Mouse (Mus musculus) limb, embryonic 10.5 days (tissue): ENCODE results near the gene Tex30. TPM values are rescaled to one million over a fixed set of nuclear protein-coding genes. Genes with fewer than 3 reads are reported as not detected.
A peak's percentile ranks its signal among the peaks of the same experiment; 100 is the strongest.

Experiments
- DNase-seq: peaks from one replicate; pipeline ENCODE4 v3.0.0-alpha.2; 2017; ENCODE audit warnings: low spot score
- H3K27ac ChIP-seq: fragments of 300-500 bp; sonication (generic); 2 replicates; pipeline ENCODE4 v1.5.1; 2016; ENCODE audit warnings: mild to moderate bottlenecking
- H3K27me3 ChIP-seq: fragments of 300-500 bp; sonication (generic); 2 replicates; pipeline ENCODE4 v1.6.1; 2016; ENCODE audit warnings: low read depth, mild to moderate bottlenecking; ENCODE audit not compliant: poor library complexity, severe bottlenecking
- H3K36me3 ChIP-seq: fragments of 300-500 bp; sonication (generic); 2 replicates; pipeline ENCODE4 v1.6.1; 2016; ENCODE audit warnings: mild to moderate bottlenecking, moderate library complexity
- H3K4me1 ChIP-seq: fragments of 300-500 bp; sonication (generic); 2 replicates; pipeline ENCODE4 v1.6.1; 2016
- H3K4me3 ChIP-seq: fragments of 300-500 bp; sonication (generic); 2 replicates; pipeline ENCODE4 v1.5.1; 2016; ENCODE audit warnings: mild to moderate bottlenecking, moderate library complexity
- H3K9me3 ChIP-seq: fragments of 300-500 bp; sonication (generic); replicated peaks from 2 replicates; pipeline ENCODE4 v1.6.1; 2016; ENCODE audit warnings: mild to moderate bottlenecking
- WGBS: fragments of 180-500 bp; shearing (Covaris S2); methylation state at CpG from one replicate; pipeline ENCODE4 v1.1.7; 2016; 5-methylcytosine and 5-hydroxymethylcytosine counted together
- polyA plus RNA-seq: library from polyadenylated mRNA; unstranded; fragments of >200 nt; fragmentation: Nextera tagmentation; extraction: Ambion mirVana; gene quantifications from 2 replicates; pipeline ENCODE4 v1.2.1, GENCODE M21; 2016

The Tex30 gene
- 92.5 and 111 TPM in 2 replicates for polyA plus RNA-seq

DNA sequence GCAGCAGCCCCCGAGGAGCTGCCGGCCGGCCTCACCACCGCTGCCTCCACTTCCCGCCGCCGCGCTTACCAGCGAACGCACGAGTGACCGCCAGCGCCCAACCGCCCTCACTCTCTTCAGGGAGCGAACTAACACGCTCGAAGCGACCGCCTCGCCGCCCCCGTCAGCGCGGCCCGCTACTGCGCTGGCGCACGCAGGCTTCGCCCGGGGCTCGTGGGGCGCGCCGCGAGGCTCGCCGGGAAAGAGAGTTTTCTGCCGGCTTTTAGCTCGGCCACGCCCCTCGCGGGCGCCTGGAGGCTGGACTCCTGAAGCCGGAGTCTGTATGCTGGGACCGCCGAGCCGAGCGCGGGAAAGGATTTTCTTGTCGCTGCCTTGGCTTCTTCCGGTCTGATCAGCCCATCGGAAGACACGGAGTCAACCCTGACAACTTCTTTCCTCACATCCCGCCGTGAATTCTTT lies at the start of gene Tex30:
Gene Tex30, minus strand, starts transcription at position 183 of the 459 bp plus-strand sequence.
- WGBS = under 1% methylated on average over 55 of the region's 55 CpGs
- Histone ChIP-seq H3K27ac (peak within 1 kb of the TSS; percentile 89), H3K9me3 (no peaks in the 10 kb centered on the region), H3K27me3 (no peaks in the 10 kb centered on the region), H3K4me1 (peaks cover 13% of the 10 kb centered on the region), H3K4me3 (peak within 1 kb of the TSS; percentile 75), H3K36me3 (peaks cover 46% of the 10 kb centered on the region)
- DNase-seq = peak; percentile 95

DNA sequence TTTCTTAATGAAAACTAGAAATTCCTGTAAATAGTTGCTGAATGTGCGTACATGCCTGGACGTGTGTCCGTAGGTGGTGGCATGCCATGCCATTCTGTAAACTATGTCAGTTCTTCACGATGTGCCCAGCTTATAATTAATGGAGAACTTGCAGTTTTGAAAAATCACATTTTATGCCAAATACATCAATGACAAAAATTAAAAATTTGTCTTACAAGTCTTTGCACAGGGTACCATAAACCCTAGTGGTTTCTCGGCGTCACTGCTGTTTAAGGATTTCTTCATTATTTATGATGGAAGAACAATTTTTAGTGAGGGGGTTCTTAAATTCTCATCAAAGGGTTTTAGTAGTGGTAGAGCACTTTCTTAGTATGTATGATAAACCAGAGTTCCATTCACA lies 46.5 kb upstream of the Tex30 start:
- Histone ChIP-seq H3K4me1 (peaks cover 12% of the 10 kb centered on the region; the same call in 1 of the 2 replicates), H3K27ac (peak overlapping the region; percentile 91; the same call in 1 of the 2 replicates), H3K27me3 (no peaks in the 10 kb centered on the region), H3K4me3 (peak overlapping the region; percentile 65), H3K36me3 (peaks cover 5% of the 10 kb centered on the region; the same call in 1 of the 2 replicates), H3K9me3 (no peaks in the 10 kb centered on the region)
- DNase-seq = no peak
- 54% methylated on average over 6 of the region's 6 CpGs for WGBS

DNA sequence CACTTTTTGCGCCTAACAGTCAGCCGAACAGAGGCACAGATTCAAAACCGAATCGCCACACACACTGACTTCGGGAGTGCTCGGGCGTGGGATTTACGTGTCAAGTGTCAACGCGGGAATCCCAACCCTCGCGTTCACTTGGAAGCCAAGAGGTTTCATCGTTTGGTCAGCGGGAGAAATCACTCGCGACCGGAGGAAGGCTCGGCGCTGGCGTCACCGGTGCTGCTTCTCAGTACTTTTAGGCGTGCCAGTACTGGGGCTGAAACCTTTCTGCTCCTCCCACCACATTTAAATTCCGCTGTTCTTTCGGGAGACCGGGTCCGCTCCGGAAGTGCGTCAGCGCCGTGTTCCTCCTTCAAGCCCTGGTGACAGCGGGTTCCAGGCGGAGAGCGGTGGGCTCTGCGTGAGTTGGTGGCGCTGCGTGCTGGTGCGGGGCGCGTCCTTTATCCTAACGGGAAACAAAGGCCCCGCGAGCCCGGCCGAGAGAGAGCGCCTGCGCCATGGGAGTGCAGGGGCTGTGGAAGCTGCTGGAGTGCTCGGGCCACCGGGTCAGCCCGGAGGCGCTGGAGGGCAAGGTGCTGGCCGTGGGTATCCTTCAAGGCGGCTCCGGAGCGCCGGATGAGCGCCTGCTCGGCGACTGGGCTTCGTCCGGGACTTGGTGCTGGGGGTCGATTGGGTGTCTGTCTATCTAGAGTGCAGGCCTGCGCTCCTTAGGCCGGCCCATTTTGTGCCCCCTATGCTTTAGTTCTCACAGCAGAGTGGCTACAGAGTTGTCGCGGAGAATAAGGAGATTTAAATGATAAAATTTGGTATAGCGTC lies 45.5 kb upstream of the Tex30 start, which contains the start of gene Ercc5:
Gene Ercc5, plus strand, starts transcription at position 182 of the 819 bp plus-strand sequence.
- WGBS = under 1% methylated on average over 66 of the region's 66 CpGs
- Histone ChIP-seq H3K36me3 (peaks cover 14% of the 10 kb centered on the region), H3K27me3 (no peaks in the 10 kb centered on the region), H3K9me3 (no peaks in the 10 kb centered on the region), H3K4me1 (peaks cover 12% of the 10 kb centered on the region; the same call in 1 of the 2 replicates), H3K27ac (peak within 1 kb of the TSS; percentile 91), H3K4me3 (peak within 1 kb of the TSS; percentile 65)
- DNase-seq = peak; percentile 92

DNA sequence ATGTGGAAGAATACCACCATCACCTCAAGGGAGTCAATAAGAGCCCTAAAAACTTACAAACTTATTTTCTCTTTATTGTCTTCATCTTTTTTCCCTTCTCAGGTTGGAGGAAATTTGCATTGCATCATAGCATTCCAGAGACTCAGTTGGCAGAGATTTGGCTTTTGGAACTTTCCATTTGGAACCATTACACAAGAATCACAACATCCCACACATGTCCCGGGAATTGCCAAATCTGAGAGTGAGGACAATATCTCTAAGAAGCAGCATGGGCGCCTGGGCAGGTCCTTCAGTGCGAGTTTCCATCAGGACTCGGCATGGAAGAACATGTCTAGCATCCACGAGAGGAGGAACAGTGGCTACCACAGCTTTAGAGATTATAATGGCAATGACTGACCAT lies 40.5 kb upstream of the Tex30 start:
- Histone ChIP-seq H3K36me3 (peaks cover 61% of the 10 kb centered on the region), H3K4me3 (no peak overlapping the region), H3K27me3 (no peaks in the 10 kb centered on the region), H3K9me3 (no peaks in the 10 kb centered on the region), H3K4me1 (peaks cover 4% of the 10 kb centered on the region; the same call in 1 of the 2 replicates), H3K27ac (no peak overlapping the region)
- WGBS = 92% methylated on average over 5 of the region's 5 CpGs
- no peak for DNase-seq

DNA sequence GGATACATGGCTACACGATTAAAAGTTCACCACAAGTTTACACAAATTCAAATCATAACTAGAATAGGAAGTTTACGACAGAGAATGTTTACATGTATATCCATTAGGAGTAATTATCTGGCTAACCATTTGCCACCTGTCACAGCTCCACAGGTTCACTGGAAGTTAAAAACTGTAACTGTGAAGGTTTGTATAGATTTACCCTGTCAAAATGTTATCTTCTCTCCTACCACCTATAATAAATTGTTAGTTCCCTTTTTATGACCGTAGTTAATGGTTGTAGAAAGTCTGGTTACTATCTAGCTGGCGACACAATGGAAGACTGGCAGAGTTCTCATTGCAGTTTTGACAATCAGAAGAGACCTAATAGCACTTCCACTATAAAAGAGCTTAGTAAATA lies 38.0 kb upstream of the Tex30 start:
- 86% methylated on average over 4 of the region's 4 CpGs for WGBS
- H3K27ac ChIP-seq = no peak overlapping the region
- DNase-seq = no peak
- no peaks in the 10 kb centered on the region for H3K27me3 ChIP-seq
- no peaks in the 10 kb centered on the region for H3K9me3 ChIP-seq
- peaks cover 81% of the 10 kb centered on the region for H3K36me3 ChIP-seq
- no peak overlapping the region for H3K4me3 ChIP-seq
- no peaks in the 10 kb centered on the region for H3K4me1 ChIP-seq

DNA sequence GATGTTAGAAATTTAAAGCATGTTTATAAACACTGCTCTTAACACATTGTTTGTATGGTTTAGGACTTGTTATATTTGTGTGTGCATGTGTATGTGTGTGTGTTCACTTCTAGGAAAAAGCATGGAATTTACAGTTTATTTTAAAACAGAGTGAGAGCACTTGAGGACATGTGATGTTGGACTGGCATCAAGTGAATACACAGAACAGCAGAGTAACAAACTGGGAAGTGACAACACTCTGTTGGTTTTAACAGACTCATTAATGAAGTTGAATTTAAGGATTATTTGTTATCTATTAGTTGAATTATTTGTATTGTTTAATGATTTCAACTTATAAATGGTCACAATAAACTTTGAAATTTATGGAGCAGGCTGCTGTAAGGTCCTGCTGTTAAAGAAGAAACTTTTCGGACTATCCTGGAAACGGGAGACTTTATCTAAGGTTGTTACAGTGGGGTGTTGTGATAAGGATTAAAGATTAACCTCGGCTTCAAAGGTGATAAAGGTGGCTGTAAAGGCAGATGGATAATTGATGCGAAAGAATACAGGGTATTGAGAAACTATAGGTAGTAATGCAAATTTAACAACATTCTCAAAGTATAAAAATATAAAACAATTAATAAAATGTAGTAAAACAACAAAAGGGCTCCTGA lies 27.8 kb upstream of the Tex30 start:
- H3K4me3 ChIP-seq = no peak overlapping the region
- peaks cover 72% of the 10 kb centered on the region for H3K36me3 ChIP-seq
- H3K27me3 ChIP-seq = no peaks in the 10 kb centered on the region
- H3K4me1 ChIP-seq = no peaks in the 10 kb centered on the region
- no peaks in the 10 kb centered on the region for H3K9me3 ChIP-seq
- H3K27ac ChIP-seq = no peak overlapping the region
- no peak for DNase-seq
- WGBS = 90% methylated on average over 4 of the region's 4 CpGs

DNA sequence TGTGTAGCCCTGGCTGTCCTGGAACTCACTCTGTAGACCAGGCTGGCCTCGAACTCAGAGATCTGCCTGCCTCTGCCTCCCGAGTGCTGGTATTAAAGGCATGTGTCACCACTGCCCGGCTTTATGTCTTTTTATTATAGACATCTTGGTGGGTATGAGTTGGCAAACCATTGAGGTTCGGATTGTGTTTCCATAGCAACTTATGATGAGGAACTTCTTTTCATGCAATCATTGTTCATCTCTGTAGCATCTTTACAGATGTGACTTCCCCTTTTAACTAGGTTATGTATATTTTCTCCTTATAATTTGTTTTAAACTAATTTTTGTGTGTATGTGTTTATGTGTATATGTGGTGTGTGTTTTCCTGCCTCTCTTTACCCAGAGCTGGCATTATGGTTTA lies 23.3 kb upstream of the Tex30 start:
- no peaks in the 10 kb centered on the region for H3K9me3 ChIP-seq
- H3K4me3 ChIP-seq = no peak overlapping the region
- H3K27me3 ChIP-seq = no peaks in the 10 kb centered on the region
- H3K27ac ChIP-seq = no peak overlapping the region
- DNase-seq = no peak
- peaks cover 2% of the 10 kb centered on the region for H3K4me1 ChIP-seq
- 91% methylated on average over 4 of the region's 4 CpGs for WGBS
- peaks cover 77% of the 10 kb centered on the region for H3K36me3 ChIP-seq

DNA sequence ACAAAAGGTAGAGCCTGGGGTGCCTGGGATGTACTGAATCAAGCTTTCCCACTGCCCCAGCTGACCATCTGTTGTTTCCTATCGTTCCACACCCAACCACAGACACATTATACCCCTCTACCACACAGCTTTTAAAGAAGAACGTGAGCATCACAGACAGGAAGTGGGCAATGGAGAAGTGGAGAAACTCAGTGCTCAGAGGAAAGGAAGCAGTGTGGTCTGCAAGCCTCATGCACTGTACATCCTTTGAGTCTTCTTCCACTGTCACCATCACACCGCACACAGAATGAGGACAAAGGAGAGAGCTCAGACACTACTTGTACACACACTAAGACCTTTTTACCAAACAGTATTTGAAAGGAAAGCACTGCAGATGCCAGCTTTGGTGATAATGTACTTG lies 20.0 kb upstream of the Tex30 start:
- WGBS = 92% methylated on average over 3 of the region's 3 CpGs
- Histone ChIP-seq H3K36me3 (peaks cover 45% of the 10 kb centered on the region), H3K4me1 (peaks cover 12% of the 10 kb centered on the region), H3K27me3 (no peaks in the 10 kb centered on the region), H3K27ac (no peak overlapping the region), H3K4me3 (no peak overlapping the region), H3K9me3 (no peaks in the 10 kb centered on the region)
- no peak for DNase-seq

DNA sequence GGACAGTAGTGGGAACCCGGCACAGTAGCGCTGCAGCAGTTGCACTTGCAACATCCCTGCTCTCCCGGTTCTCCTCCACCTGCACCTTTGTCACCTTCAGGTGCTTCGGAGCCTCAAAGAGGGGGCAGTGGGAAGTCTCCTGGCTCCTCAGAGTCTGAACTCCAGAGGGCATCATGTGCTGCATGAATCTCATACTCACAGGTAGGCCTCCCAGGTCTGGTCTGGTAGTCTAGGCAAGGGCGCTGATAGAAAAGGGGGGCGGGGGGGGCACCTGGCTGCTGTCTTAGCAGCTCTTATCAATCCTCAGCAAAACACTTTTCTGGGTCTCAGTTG lies 17.8 kb upstream of the Tex30 start:
- peaks cover 47% of the 10 kb centered on the region for H3K36me3 ChIP-seq
- peaks cover 12% of the 10 kb centered on the region for H3K4me1 ChIP-seq
- peak overlapping the region; percentile 77 for H3K4me3 ChIP-seq
- no peaks in the 10 kb centered on the region for H3K27me3 ChIP-seq
- H3K27ac ChIP-seq = peak overlapping the region; percentile 97
- no peak for DNase-seq
- 5% methylated on average over 6 of the region's 6 CpGs for WGBS
- H3K9me3 ChIP-seq = no peaks in the 10 kb centered on the region

DNA sequence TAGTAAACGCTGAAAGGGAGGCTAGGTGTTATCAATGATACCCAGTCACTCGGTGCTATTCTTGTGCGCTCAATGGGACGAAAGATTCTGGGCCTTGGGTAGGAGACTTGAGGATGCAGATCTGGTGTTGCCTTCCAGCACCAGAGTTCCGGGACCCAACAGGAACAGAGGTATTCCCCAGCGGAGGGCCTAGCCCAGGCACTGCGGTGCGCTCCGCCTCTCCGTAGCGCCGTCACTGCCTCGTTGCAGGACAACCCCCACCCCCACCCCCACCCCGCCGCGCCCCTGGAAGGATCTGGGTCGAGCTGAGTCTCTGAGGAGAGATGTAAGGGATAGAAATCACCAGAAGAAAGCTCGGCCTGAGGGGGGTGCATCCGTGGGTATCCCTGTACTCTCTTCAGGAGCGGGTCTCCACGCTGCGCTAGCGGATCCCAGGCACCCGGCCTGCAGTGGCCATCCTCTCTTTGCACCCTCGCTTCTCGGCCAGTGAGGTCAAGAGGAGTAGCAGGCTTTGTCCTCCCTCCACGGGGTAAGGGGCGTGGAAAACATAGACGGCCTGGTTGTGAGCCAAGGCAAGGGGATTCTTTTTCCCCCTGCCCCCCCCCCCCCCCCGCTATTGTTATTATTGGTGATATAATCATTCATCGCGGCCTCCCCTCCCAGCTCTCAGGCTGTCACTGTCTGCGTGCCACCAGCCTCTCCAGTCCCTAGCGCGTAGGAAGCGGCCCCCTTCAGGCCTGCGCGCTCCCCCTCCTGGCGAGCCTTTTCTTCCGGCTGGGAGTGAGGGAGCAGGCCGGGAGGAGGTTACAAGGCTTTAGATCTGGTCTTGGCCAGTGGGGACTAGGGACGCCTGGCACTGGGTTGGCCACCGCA lies 17.2 kb upstream of the Tex30 start:
- peak overlapping the region; percentile 77 for H3K4me3 ChIP-seq
- H3K27me3 ChIP-seq = no peaks in the 10 kb centered on the region
- H3K27ac ChIP-seq = peak overlapping the region; percentile 97
- H3K9me3 ChIP-seq = no peaks in the 10 kb centered on the region
- peaks cover 47% of the 10 kb centered on the region for H3K36me3 ChIP-seq
- peak; percentile 88 for DNase-seq
- H3K4me1 ChIP-seq = peaks cover 12% of the 10 kb centered on the region
- under 1% methylated on average over 42 of the region's 43 CpGs for WGBS

DNA sequence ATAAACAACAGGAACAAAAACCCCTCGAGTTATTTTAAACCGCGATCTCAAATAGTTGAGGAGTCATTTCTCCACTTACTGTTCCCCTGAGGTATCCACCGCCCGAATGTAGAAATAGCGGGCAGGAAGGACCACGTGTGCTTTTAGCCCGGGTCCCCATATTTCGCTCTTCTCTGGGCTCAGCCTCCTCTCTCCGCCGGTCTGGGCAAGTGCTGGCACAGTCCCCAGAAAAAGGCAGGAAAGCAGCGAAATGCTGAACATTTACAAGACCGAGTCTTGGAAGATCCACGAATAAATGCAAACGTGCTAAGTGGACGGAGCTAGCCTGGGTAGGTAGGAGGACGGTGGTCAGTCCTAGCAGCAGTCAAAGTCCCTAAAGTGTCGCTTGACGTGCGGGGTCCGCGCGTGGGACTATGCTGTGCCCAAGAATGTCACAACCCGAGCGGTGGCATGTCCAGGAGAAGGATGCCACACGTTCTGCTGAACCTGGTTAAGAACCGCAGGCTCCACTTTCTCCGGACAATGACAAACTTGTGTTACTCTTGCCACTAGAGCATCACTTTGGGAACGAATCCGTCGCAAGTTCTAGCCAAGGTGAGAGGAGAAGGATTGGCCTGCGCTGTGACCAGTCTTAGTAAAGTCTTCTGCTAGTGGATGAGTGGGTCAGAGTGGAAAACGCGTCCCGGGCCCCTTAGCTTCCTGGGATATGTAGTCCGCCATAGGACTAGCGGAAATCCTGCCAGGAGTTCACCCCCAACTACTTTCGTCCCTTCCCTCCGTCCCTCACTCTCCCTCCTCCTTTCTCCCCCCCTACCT lies 16.2 kb upstream of the Tex30 start, which contains the start of the genes Kdelc1 and Bivm:
Gene Kdelc1, minus strand, starts transcription at position 570 of the 816 bp plus-strand sequence.
Gene Bivm, plus strand, starts transcription at position 719 of the 816 bp plus-strand sequence.
- Histone ChIP-seq H3K9me3 (no peaks in the 10 kb centered on the region), H3K4me3 (peak within 1 kb of the TSS; percentile 77), H3K27me3 (no peaks in the 10 kb centered on the region), H3K4me1 (peaks cover 12% of the 10 kb centered on the region), H3K36me3 (peaks cover 47% of the 10 kb centered on the region), H3K27ac (peak within 1 kb of the TSS; percentile 97)
- WGBS = under 1% methylated on average over 39 of the region's 39 CpGs
- DNase-seq = peak; percentile 85

DNA sequence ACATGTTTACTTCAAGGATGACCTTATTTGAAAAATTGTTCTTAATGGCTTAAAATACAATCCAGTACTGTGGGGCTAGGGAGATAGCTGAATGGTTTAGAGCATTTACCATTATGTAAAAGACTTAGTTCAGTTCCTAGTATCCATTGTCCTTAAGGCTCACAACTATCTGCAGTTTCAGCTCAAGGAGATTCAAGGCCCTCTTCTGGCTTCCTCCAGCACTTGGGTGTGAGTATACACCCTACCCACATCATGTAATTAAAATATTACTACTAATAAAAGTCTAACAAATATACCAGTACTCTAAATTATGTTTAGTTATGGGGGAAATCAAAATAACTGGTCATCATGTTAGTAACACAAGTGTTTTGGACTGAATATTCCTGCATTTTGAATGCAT lies 15.3 kb upstream of the Tex30 start:
- H3K36me3 ChIP-seq = peaks cover 48% of the 10 kb centered on the region
- no peaks in the 10 kb centered on the region for H3K9me3 ChIP-seq
- no peaks in the 10 kb centered on the region for H3K27me3 ChIP-seq
- H3K4me3 ChIP-seq = peak overlapping the region; percentile 77
- DNase-seq = no peak
- peak overlapping the region; percentile 97 for H3K27ac ChIP-seq
- peaks cover 12% of the 10 kb centered on the region for H3K4me1 ChIP-seq
